Mouse (Mus musculus) forebrain, embryonic 14.5 days (tissue): ENCODE data around the gene Prrx1. TPM values are rescaled to one million over a fixed set of nuclear protein-coding genes. Genes with fewer than 3 reads are reported as not detected.

Source experiments
- ATAC-seq: fragments of 200-750 bp; cut with Nextera tagmentation; 2 replicates; pipeline ENCODE4 v1.8.0; 2017; ENCODE audit warnings: mild to moderate bottlenecking, moderate library complexity
- DNase-seq: peaks from one replicate; pipeline ENCODE4 v3.0.0-alpha.2; 2015; ENCODE audit warnings: low spot score
- H3K27ac ChIP-seq: fragments of 300-500 bp; sonication (generic); 2 replicates; pipeline ENCODE4 v1.5.1; 2014; ENCODE audit warnings: low read depth, mild to moderate bottlenecking, control low read depth, low read length, moderate library complexity
- H3K27me3 ChIP-seq: fragments of 300-500 bp; sonication (generic); replicated peaks from 2 replicates; pipeline ENCODE4 v1.6.1; 2014; ENCODE audit warnings: low read length, control low read depth, mixed read lengths; ENCODE audit not compliant: control insufficient read depth, insufficient read depth
- H3K36me3 ChIP-seq: fragments of 300-500 bp; sonication (generic); 2 replicates; pipeline ENCODE4 v1.6.1; 2014; ENCODE audit warnings: low read length, control low read depth; ENCODE audit not compliant: control insufficient read depth, insufficient read depth
- H3K4me1 ChIP-seq: fragments of 300-500 bp; sonication (generic); 2 replicates; pipeline ENCODE4 v1.6.1; 2014; ENCODE audit warnings: antibody characterized with exemption, low read length, control low read depth; ENCODE audit not compliant: control insufficient read depth, insufficient read depth
- H3K4me2 ChIP-seq: fragments of 300-500 bp; sonication (generic); 2 replicates; pipeline ENCODE4 v1.6.1; 2014; ENCODE audit warnings: mild to moderate bottlenecking, control low read depth, low read length
- H3K4me3 ChIP-seq: fragments of 300-500 bp; sonication (generic); 2 replicates; pipeline ENCODE4 v1.5.1; 2014; ENCODE audit warnings: low read depth, low read length, control low read depth
- H3K9ac ChIP-seq: fragments of 300-500 bp; sonication (generic); 2 replicates; pipeline ENCODE4 v1.6.1; 2014; ENCODE audit warnings: mild to moderate bottlenecking, low read length, control low read depth, moderate library complexity
- H3K9me3 ChIP-seq: fragments of 300-500 bp; sonication (generic); replicated peaks from 2 replicates; pipeline ENCODE4 v1.6.1; 2016; ENCODE audit warnings: low read length, control low read depth, mixed read lengths; ENCODE audit not compliant: control insufficient read depth
- WGBS: fragments of 180-500 bp; shearing (Covaris S2); extraction: QIAGEN DNeasy Blood & Tissue Kit; methylation state at CpG from one replicate; pipeline ENCODE4 v1.1.7; 2014; 5-methylcytosine and 5-hydroxymethylcytosine counted together
- polyA plus RNA-seq: library from polyadenylated mRNA; unstranded; fragments of >200 nt; fragmentation: Nextera tagmentation; extraction: Ambion mirVana; gene quantifications from 2 replicates; pipeline ENCODE4 v1.2.1, GENCODE M21; 2014

Gene Prrx1
- polyA plus RNA-seq, 1 experiment from 2014 or later = 4.7 TPM

DNA sequence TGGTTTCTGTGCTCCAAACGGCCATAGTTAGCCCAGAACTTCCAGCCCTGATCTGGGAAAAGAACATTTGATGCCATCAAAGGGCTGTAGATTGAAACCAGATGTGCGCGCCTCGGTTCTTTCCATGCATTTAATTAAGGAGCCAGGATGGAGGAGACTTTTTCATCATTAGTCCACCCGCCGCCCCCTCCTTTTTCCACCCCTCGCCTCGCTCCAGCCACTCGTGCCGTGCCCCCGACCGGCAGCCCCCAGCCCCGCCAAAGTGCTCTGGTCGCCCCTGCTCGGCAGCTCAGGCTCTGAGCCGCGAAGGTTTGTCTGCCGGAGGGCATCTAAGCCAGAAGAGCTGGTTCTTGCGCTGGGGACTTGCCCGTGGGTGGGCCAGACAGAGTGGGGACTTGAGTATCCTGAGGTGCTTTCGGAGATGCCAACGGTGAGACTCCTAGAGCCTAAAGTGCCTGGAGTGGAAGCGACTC, 1.4 kb upstream of the Prrx1 start:
- H3K4me3 ChIP-seq = peak overlapping the region; percentile 55
- no peak overlapping the region for H3K27ac ChIP-seq
- peak overlapping the region; percentile 95 for H3K4me2 ChIP-seq
- H3K4me1 ChIP-seq = peaks cover 17% of the 10 kb centered on the region
- H3K27me3 ChIP-seq = 0 out of 2 replicates have a peak, but pooled peaks cover 23% of the 10 kb centered on the region
- H3K9me3 ChIP-seq = no peaks in the 10 kb centered on the region
- DNase-seq (no peak), ATAC-seq (no peak)
- 2% methylated on average over 23 of the region's 23 CpGs for WGBS
- no peaks in the 10 kb centered on the region for H3K36me3 ChIP-seq
- H3K9ac ChIP-seq = no peak overlapping the region; the same call in 1 of the 2 replicates

DNA sequence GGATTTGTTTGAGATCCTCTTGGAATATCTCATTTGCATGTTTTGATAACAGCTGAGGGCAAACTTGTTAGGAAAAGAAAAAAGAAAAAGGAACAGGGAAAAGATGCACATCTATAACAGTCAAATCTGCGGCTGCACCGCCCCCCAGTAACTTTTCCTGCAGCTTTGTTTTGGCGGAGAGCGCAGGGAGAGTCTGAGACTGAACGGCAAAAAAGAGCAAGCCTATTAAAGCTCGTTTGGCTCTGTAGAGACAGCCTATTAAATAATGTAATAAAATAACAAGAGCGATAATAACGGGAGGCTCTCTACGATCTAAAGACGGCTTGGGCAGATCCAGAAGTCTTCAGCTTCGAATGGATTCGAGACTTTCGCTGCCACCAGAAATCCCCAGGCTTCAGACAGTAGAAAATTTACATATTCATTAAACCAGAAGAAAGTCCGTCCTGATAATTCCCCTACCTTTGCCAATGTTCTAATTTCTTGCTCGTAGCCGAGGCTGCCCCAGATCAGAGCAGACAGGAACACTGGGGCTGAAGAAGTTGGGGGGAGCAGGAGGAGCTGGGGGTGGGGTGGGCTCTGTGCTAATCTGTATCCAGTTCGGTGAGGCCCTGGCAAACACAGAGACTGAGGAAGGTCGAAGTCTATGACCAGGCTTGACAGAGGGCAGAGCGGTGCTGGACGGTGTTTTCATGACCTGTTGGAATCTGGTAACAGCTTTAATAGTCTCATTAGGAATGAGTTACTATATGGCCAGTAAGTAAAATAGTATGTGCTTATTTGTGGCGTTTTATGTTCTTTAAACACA, 613 bp upstream of the Prrx1 start:
- peak; percentile 17 for ATAC-seq
- H3K27ac ChIP-seq = peak overlapping the region; percentile 41; the same call in 1 of the 2 replicates
- no peaks in the 10 kb centered on the region for H3K36me3 ChIP-seq
- 0 out of 2 replicates have a peak, but pooled peaks cover 26% of the 10 kb centered on the region for H3K27me3 ChIP-seq
- H3K4me1 ChIP-seq = peaks cover 17% of the 10 kb centered on the region
- WGBS = under 1% methylated on average over 21 of the region's 21 CpGs
- no peaks in the 10 kb centered on the region for H3K9me3 ChIP-seq
- DNase-seq = peak; percentile 53
- peak overlapping the region; percentile 76; the same call in 1 of the 2 replicates for H3K9ac ChIP-seq
- H3K4me2 ChIP-seq = peak overlapping the region; percentile 95
- H3K4me3 ChIP-seq = peak overlapping the region; percentile 55

DNA sequence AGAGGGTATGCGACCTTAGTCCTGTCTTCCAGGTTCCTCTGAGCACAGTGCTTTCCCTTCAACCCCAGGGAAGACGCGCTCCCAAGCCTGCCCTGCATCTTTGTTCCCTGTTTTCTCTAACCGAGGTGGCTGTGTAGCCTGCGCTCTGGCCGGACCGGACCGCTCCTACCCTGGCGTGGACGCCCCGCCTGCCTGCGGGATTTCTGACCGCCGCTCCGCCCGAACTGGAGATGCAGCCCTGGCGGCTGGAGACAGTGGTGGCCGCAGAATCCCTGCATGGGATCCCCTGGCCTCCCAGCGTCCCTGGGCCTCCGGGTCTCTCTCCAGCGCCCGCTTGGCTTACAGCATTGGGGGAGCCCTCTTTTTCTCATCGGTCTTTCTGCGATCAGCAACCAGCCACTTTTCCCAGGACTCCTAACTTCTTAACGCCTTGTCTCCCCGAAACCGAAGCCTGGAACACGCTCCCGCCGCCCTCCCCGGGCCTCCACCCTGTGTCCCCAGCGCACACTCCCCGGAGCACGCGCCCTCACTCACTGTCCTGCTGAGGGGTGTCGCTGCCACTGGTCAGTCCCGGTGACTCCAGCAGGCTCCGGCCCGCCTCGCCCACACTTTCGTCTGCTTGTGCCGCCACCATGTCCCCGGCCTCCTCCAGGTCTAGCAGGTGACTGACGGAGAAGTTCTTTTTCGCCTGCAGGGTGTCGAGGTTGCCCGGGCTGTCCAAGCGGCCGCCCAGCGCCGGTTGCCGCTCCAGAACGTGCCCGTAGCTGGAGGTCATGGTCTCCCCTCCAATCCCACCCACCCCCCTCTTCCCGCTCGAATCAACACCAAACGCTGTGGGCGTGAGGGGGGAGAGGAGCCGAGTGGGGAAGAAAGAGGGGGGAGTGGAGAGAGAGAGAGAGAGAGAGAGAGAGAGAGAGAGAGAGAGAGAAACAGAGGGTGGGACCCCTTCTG, 1.4 kb downstream of the Prrx1 start:
- peaks cover 26% of the 10 kb centered on the region for H3K4me1 ChIP-seq
- peak overlapping the region; percentile 55 for H3K4me3 ChIP-seq
- H3K9ac ChIP-seq = peak overlapping the region; percentile 76
- H3K4me2 ChIP-seq = peak overlapping the region; percentile 95
- H3K9me3 ChIP-seq = no peaks in the 10 kb centered on the region
- DNase-seq (peak; percentile 35), ATAC-seq (peak; percentile 36)
- under 1% methylated on average over 59 of the region's 59 CpGs for WGBS
- H3K36me3 ChIP-seq = no peaks in the 10 kb centered on the region
- H3K27me3 ChIP-seq = 0 out of 2 replicates have a peak, but pooled peaks cover 37% of the 10 kb centered on the region
- 0 out of 2 replicates have a peak overlapping the region, but pooled peaks have one; percentile 39 for H3K27ac ChIP-seq

DNA sequence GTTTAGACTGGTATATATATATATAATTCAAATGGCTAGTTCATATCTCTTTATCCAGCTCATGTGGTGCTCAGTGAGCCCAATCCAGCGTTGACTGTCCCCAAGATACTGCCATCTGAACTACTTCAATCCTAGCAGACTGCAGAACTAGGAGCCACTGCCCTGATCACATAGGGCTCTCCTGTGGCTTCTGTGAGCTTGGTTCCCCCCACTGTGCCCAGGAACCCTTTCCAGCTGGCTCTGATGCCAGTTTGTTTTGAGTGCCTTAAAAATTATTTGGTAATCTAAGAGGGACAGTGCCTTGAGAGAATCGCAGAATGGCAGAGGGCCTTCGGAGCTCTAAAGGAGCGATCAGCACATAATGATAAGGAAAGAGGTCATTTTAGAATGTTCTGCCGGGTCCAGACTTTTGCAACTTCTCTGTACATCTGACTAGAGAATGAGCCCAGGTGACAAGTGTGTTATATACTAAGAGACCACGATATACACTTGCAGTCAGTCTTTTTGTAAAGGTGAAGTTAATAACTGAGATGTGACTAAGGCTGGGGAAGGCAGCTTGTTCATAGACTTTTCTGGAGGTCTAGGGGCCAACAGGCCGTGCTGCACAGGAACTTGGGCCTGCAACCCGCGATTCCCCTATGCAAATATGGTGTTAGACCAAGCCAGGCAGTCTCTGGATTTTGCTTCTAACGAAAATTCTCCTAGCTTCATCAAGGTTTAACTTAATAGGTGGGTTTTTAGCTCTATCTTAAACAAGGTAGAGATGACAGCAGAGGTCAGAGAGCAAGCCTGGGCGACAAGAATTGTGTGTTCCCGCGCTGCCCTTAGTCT, 2.3 kb downstream of the Prrx1 start:
- WGBS = 9% methylated on average over 13 of the region's 13 CpGs
- 0 out of 2 replicates have a peak, but pooled peaks cover 37% of the 10 kb centered on the region for H3K27me3 ChIP-seq

DNA sequence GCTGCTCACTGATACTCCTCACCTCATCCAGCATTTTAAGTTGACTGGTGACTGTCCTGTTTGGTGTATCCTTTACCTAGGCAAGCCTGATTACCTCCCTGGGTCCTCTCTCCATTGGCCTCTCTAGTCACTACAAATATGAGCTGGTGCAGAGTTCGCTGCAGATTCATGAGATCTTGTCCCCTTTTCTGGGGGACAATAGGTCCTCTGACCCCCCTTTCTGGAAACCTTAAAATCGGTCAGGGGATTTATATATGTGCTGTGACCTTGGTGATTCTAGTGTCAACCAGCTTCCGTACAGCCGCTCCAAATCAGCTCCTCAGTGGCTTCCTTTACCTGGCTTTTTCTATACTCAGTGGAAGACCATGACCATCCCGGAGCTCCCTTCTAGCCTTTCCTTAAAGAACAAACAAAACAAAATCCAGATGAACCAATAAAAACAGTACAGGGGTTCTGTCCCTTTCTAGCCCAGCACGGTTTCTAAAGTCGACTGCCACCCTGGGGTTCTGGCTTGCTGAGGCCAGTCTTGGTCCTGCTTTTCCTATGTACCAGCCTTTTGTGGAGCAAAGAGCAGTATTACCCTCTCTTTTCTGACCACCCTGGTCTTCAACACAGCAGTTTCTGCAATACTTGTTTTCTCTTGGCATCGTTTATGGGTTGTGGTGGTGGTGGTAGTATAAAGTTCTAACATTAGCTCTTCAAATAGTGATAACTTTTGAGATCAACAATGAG, 3.3 kb downstream of the Prrx1 start:
- no peak for DNase-seq
- H3K27ac ChIP-seq = no peak overlapping the region
- 18% methylated on average over 8 of the region's 8 CpGs for WGBS
- peaks cover 26% of the 10 kb centered on the region for H3K4me1 ChIP-seq
- H3K4me3 ChIP-seq = no peak overlapping the region
- no peak for ATAC-seq
- 0 out of 2 replicates have a peak, but pooled peaks cover 30% of the 10 kb centered on the region for H3K27me3 ChIP-seq
- peak overlapping the region; percentile 95 for H3K4me2 ChIP-seq
- H3K9me3 ChIP-seq = no peaks in the 10 kb centered on the region
- no peaks in the 10 kb centered on the region for H3K36me3 ChIP-seq
- H3K9ac ChIP-seq = 0 out of 2 replicates have a peak overlapping the region, but pooled peaks have one; percentile 6

More for the DNA sequence above, 2.3 kb downstream of the Prrx1 start:
- no peak for ATAC-seq
- Histone ChIP-seq H3K4me2 (peak overlapping the region; percentile 95), H3K9ac (peak overlapping the region; percentile 76), H3K36me3 (no peaks in the 10 kb centered on the region), H3K9me3 (no peaks in the 10 kb centered on the region), H3K4me1 (peaks cover 26% of the 10 kb centered on the region), H3K27ac (no peak overlapping the region), H3K4me3 (peak overlapping the region; percentile 55)
- DNase-seq = no peak

DNA sequence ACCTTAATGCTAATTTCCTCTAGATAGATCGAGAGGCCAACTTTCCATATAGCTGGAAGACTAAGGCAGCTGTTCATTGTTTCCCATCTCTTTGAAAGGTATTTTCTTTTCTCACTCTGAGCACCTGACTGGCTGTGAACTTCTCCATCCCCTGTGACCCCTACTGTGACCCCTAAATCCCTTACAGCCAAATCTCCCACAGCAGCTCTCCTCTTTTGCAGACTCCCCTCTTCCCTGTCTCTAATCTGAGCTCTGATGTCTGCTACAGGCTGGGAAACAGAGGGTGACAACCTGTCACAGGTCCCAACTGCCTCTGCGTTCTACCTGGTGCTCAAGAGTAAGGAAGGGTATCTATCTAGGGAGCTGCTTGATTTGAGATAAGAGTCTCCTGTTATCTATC, 4.0 kb downstream of the Prrx1 start:
- no peak overlapping the region for H3K4me3 ChIP-seq
- DNase-seq = no peak

DNA sequence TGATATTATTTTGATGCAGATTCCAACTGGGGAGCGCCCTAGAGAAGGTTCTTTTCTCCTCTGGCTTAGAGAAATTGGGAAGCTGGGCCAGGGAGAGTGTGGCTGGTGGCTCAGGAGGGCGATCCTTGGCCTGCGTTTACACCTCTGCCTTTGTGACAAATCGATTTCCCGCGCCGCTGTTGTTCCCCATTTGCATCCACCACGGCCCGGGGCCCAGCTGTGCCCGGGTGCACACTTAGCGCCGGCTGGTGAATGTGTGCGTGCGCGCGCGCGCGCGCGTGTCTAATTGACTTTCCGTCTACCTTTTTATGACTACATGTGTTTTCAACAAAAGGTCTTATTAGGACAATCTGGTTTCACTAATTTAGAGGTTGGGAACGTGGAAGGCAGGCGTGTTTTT, 4.9 kb downstream of the Prrx1 start:
- Histone ChIP-seq H3K9me3 (no peaks in the 10 kb centered on the region), H3K4me1 (peaks cover 18% of the 10 kb centered on the region), H3K4me3 (peak overlapping the region; percentile 6; the same call in 1 of the 2 replicates), H3K27ac (no peak overlapping the region), H3K36me3 (no peaks in the 10 kb centered on the region), H3K9ac (no peak overlapping the region), H3K4me2 (peak overlapping the region; percentile 95), H3K27me3 (0 out of 2 replicates have a peak, but pooled peaks cover 29% of the 10 kb centered on the region)
- 4% methylated on average over 24 of the region's 24 CpGs for WGBS
- ATAC-seq = no peak
- DNase-seq = peak; percentile 56

More for the DNA sequence above, 4.0 kb downstream of the Prrx1 start:
- H3K9ac ChIP-seq = 0 out of 2 replicates have a peak overlapping the region, but pooled peaks have one; percentile 6
- H3K9me3 ChIP-seq = no peaks in the 10 kb centered on the region
- peak overlapping the region; percentile 95 for H3K4me2 ChIP-seq
- H3K4me1 ChIP-seq = peaks cover 22% of the 10 kb centered on the region
- 0 out of 2 replicates have a peak, but pooled peaks cover 29% of the 10 kb centered on the region for H3K27me3 ChIP-seq
- ATAC-seq = no peak
- WGBS = 25% methylated on average over 2 of the region's 2 CpGs
- H3K27ac ChIP-seq = no peak overlapping the region
- H3K36me3 ChIP-seq = no peaks in the 10 kb centered on the region
